Mouse (Mus musculus) thymus, postnatal 10 days (tissue): ENCODE measurements around the gene Agbl2.
"Not testable (repeated sequence)": the region's sequence is repeated elsewhere in the genome, so short reads cannot be mapped to it uniquely, and the experiment has no call there.

ENCODE experiments used
- DNase-seq, 2 experiments: peaks; one replicate each; pipeline ENCODE4 v3.0.0; 2021; ENCODE audit warnings: low spot score in 2 of 2

The Agbl2 gene

GRCm38 (mm10) chr2:90816144-90816543 lies 33.6 kb downstream of the Agbl2 start:
- no peak for DNase-seq

DNA sequence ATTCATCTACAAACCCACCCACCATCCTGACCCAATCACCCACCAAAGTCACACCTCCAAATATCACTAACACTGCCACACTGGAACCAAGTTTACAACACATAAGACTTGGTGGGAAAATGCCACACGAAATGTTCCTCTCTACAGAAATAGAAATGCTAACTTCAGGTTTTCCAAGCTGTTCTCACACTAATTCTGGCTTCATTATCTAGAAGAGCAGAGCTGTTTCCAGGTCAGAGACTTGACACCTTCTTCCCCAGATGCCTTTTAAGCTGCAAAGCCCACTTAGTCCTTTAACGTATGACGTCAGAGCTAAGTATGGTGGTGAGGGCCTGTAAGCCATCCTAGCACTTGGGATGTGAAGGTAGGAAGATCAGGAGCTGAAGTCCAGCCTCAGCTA lies 36.2 kb downstream of the Agbl2 start:
- no peak for DNase-seq

GRCm38 (mm10) chr2:90820894-90821293 lies 38.4 kb downstream of the Agbl2 start:
- DNase-seq, result no peak

- DNase-seq, result no peak
Observed at GRCm38 (mm10) chr2:90822978-90823377, 40.5 kb downstream of the Agbl2 start.

GRCm38 (mm10) chr2:90823781-90824180 lies 41.3 kb downstream of the Agbl2 start:
- no peak for DNase-seq

- DNase-seq, result not testable (repeated sequence)
Observed at GRCm38 (mm10) chr2:90824528-90824927, 42.0 kb downstream of the Agbl2 start.

DNA sequence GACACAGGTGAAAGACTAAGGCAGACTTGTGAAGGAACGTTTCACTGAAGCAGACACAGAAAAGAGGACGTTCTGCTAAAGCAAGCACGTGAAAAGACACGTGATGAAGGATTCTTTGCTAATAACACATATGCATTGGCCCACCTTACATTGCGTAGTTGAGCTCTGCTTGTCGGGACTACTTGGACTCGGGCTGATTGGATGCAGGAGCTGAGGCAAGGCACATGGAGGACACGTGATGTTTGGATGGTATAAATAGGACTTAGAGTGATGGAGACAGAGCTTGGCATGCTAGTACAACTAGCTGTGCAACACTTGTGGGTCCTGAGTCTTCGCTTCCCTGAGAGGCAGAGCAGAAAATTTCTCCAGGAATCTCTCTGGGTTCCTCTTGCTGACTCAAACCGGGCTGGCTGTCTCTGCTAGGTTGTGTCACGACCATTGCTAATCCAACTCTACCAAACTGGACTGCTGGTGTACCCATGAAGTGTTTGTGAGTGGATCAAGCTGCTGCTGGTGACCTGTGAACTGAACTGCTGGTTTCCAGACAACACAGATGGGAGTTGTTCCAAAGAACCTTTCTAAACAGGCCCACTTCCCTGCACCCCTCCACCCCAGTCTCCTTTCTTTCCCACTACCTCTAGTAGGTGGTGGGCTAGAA lies 43.1 kb downstream of the Agbl2 start:
- no peak for DNase-seq

GRCm38 (mm10) chr2:90828739-90829138 lies 46.2 kb downstream of the Agbl2 start:
- DNase-seq, result no peak

DNA sequence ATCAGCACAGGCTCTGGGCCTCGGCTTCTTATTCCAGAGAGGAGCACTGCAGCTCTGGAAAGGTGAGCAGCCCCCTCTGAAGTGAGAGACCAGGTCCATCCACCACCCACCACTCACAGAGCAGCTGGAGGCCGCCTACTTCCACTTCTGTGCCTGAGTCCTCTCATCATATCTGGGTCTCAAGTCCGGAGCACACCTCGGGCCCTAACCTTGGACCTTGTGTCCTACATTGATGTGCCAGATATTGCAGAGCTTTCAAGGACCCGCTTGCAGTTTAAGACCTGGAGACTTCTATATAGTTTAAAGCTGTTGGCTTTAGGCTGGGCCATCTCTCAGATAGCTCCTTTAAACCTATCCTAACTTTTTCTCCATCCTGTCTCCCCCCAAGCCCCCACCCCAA lies 51.0 kb downstream of the Agbl2 start:
- DNase-seq, result no peak

- no peak for DNase-seq
Observed at GRCm38 (mm10) chr2:90838621-90839020, 56.1 kb downstream of the Agbl2 start.

DNA sequence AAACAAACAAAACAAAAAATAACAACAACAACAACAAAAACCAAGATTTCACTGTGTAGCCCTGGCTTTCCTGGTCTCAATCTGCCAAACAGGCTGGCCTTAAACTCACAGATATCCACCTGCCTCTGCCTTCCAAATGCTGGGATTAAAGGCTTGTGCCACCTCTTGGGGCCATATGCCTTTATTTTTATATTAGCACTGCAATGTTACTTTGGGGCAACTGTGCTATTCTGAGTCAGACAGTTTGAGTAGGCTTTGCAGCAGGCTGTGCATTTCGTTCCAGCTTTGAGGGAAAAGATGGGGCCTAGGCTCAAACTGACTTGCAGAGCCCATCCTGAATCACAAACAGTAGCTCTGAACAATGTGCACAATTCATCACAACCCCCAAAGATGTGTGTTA lies 61.1 kb downstream of the Agbl2 start:
- DNase-seq, result no peak

DNA sequence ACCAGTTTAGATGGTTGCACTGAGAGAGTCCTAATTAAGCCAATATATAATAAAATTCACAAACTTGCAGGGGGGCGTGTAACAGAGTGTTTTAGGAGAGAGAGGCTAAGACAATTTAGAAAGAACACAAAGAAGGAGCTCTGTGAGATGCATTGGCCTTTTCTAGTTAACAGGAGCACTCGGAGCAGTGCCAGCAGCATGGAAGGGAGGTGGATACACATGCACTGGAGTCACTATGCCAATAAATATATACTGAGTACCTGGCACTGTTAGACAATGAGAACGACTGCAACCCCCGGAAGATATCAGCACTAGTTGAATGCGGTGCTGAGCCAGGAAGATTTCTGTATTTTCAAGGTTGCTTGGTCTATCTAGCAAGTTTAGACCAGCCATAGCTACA lies 61.7 kb downstream of the Agbl2 start:
- no peak for DNase-seq

- DNase-seq, result no peak
Observed at GRCm38 (mm10) chr2:90845234-90845633, 62.7 kb downstream of the Agbl2 start.

- peak in 1 of 2 experiments; percentile 4 for DNase-seq
Observed at GRCm38 (mm10) chr2:90846171-90846570, 63.6 kb downstream of the Agbl2 start.

- DNase-seq, result peak in 1 of 2 experiments; percentile 22
Observed at GRCm38 (mm10) chr2:90846597-90846954, 64.0 kb downstream of the Agbl2 start.

DNA sequence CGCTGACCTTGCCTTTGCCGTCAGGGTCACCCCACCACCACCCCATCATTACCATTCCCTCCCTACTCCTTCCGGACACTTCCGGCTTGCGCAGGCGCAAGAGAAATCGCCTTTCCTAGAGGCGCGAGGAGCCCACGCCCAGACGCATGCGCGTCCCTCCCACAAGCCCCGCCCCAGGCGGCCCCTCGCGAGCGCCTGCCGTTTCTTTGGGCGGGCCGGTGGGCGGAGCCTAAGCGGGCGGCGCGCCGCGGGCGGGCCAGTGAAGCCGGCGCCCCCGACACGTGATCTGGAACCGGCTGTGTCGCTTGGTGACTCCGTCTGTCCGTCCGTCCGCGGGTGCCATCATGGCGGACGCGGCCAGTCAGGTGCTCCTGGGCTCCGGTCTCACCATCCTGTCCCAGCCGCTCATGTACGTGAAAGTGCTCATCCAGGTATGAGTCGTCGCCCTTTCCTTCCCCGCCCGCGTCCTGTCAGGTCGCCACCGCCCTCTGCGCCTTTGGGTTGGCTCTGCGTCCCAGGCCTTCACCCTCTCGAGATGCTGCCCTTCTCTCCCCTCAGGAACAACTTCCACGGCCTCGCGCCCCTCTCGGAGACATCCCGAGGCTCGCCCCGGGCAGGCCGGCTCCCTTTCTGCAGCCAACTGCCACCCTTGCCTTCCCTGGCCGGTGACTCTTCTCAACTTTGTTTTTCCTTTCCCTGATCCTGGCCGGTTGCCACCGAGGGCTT lies 64.6 kb downstream of the Agbl2 start, which contains the start of gene Mtch2:
TSS of gene Mtch2 (plus strand) at position 201 of the 726 bp plus-strand sequence.
- peak; percentile 92 to 97 for DNase-seq

DNA sequence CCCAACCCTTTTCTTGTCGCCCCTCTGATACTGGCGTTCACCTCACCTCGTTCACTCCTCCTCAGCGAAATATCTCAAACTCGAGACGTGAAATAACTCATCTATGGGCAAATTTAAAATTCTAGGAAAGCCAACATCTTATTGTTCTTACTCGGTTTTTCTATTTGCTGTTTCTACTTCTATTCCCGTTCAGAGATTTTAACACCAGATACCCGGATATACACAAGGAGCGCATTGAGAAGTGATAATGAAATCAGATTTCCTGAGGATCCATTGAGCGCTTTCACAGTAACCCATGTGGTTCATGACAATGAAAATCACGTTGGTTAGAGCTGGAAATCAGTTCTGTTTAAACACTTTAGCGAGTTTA lies 65.1 kb downstream of the Agbl2 start:
- DNase-seq, result no peak

DNA sequence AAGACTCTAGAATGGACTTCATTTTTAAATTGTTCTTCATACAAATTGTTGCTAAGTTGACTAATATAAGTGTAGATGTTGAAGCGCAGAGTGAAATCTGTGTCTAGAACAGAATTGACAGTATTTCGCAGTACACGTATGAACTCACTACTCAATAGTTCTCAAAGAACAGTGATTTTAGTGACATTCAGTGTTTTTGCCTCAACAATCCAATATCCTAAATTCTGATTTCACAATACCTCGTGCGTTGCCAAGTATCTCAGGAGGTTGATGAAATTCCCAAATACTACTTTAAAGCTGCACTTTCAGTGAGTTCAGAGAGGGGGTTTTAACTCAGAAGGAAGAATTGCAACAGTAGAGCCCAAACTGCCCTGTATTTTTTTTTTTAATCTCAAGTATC lies 65.8 kb downstream of the Agbl2 start:
- no peak for DNase-seq

- DNase-seq, result no peak
Observed at GRCm38 (mm10) chr2:90850401-90850800, 67.9 kb downstream of the Agbl2 start.

- DNase-seq, result no peak
Observed at GRCm38 (mm10) chr2:90861486-90861885, 79.0 kb downstream of the Agbl2 start.

DNA sequence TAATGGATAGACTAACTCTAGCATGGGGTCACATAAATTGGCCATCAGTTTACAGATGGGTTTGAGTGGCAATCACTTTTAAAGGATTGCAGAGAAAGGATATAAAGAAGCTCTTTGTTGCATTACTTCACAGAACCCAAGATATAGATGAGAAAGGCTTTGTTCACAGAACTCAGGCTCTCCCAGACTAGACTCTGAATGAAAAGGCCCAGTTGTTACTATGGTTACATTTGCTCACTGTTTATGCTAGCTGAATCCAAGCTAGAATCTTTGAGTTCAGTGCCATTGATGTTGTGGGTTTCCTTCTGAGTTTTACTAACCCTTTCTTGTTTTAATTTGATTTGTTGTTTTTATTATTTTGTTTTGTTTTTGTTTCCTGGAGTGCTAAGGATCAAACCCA lies 81.7 kb downstream of the Agbl2 start:
- no peak for DNase-seq

DNA sequence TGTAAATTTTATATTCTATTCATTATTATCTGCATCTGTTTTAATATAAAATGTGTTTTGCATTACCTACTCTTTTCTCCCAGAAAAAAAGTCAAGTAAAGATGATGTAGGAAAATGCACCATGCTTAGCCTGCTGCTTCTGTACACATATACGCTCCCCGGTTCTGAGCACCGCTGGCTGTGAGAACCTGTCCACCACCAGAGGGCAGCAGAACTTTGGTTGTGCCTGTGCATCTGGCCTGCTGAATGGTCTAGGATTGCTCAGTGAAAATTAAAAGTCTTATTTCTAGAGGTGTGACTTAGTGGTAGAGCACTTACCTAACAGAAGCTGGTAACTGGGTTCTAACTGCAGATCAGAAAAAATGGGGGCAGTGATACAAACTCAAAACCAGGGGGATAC lies 84.0 kb downstream of the Agbl2 start:
- peak; percentile 49 to 84 for DNase-seq

DNA sequence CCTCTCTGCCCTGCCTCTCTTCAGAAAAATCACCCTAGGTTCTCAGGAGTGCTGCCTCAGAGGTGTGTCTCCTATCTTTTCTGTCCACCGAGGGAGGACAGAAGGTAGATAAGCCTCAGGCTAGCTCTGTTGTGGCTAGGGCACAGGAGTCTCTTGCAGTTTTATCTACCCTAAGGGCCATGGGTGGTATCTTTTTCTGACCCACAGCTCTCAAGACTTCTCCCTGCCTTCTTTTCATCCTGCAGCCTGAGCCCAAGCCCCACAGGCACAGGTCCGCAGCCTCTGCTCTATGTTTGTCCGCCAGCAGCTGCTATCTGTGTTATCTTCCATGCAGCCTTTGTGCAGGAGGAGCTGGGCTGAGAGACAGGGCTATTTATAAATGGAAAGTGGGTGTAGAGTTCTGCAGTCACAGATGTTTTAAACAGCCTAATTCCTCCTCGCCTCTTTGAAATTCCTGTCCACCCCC lies 87.6 kb downstream of the Agbl2 start:
- no peak for DNase-seq
